Mouse (Mus musculus): ENCODE measurements around the gene Epp13. TPM values are rescaled to one million over a fixed set of nuclear protein-coding genes. Genes with fewer than 3 reads are reported as not detected.
"Not testable (repeated sequence)": the region's sequence is repeated elsewhere in the genome, so short reads cannot be mapped to it uniquely, and the experiment has no call there.

Epp13 gene
- polyA plus RNA-seq (2015; fragmentation: Nextera tagmentation; extraction: Ambion mirVana) = not detected in 2 replicates

DNA sequence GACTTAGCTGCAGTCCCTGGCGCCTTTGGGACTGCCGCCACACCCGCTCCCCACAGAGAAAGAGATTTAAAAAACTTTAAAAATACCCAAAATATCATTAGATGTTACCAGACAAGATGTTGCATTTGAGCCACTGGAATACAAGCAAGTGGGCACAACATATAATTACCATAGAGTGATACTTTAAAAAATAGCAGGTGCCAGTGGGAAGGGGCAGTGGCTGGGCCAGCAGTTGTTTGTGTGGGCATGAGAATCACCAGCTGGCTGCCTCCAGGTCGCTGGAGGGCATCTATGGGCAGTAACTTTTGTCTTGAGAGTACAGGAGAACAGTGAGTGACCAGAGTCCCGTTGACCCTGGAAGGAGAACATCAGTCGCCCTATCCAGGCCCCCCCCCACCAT is at the start of gene Epp13:
TSS of gene Epp13 (plus strand) at position 301 of the 400 bp plus-strand sequence.
- Histone ChIP-seq H3K36me3 (replicated peaks; ENCODE audit: insufficient read depth, low read length) (no peaks in the 10 kb centered on the region), H3K27ac (ENCODE audit: low read depth) (no peak within 1 kb of the TSS), H3K4me1 (ENCODE audit: insufficient read depth) (no peaks in the 10 kb centered on the region), H3K4me2 (ENCODE audit: low read depth, low read length) (no peak within 1 kb of the TSS), H3K9ac (replicated peaks) (no peak within 1 kb of the TSS), H3K27me3 (ENCODE audit: insufficient read depth, low read length) (no peaks in the 10 kb centered on the region), H3K4me3 (ENCODE audit: low read depth, low read length) (no peak within 1 kb of the TSS), H3K9me3 (ENCODE audit: low read length) (no peaks in the 10 kb centered on the region)
- TF ChIP-seq EP300 (IDR thresholded peaks at IDR 0.05; ENCODE audit: low read depth) = no peak
- ATAC-seq (no peak), DNase-seq (no peak)
- whole genome bisulfite sequencing (ENCODE audit: insufficient replicate concordance) = 82% methylated on average over 6 of the region's 6 CpGs

DNA sequence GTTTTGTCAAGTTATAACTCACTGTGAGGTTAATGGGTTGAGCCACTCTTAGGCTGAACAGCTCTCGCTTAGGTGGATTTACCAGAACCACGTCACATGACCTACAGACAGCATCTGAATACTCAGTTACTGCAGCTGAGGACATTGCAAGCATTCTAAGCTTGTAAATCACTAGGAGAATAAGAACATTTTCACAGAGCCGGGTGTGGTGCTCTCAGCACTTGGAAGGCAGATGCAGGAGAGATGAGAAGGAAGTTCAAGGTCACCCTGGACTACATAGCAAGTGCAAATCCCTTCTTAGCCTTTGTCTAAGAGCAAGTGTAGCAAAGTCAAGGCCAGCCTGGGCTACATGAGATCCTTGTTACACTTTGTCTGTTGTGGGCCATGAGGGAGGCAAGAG is 48.3 kb upstream of the Epp13 start:
- no peak for ATAC-seq

DNA sequence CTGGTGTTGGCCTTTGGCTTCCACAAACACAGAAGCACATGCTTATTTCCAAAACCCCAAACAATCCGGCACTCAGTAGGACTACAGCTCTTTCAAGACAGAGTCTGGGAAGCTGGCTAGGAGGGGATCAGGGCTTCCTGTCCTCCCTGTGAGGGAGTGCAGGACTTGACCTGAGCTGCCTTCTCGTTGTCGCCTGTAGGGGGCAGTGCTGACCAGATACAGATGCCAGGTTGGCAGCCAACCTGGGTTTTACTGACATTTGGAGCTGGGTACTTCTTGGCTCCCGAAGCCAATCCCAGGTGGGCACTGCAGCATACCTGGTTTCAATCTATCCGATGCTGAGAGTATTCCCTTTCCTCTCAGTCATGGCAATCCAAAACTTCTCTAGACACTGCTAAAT is 39.4 kb upstream of the Epp13 start:
- WGBS (ENCODE audit: insufficient replicate concordance) = 36% methylated on average over 5 of the region's 5 CpGs

More for the DNA sequence above, 48.3 kb upstream of the Epp13 start:
- H3K4me3 ChIP-seq (ENCODE audit: low read depth, low read length) = no peak overlapping the region
- no peaks in the 10 kb centered on the region for H3K36me3 ChIP-seq (replicated peaks; ENCODE audit: insufficient read depth, low read length)
- H3K9me3 ChIP-seq (ENCODE audit: low read length) = no peaks in the 10 kb centered on the region
- H3K9ac ChIP-seq (replicated peaks) = no peak overlapping the region
- H3K27me3 ChIP-seq (ENCODE audit: insufficient read depth, low read length) = no peaks in the 10 kb centered on the region
- WGBS (ENCODE audit: insufficient replicate concordance) = 64% methylated on average over 3 of the region's 3 CpGs
- no peak overlapping the region for H3K27ac ChIP-seq (ENCODE audit: low read depth)
- H3K4me2 ChIP-seq (ENCODE audit: low read depth, low read length) = no peak overlapping the region
- no peak for DNase-seq
- H3K4me1 ChIP-seq (ENCODE audit: insufficient read depth) = no peaks in the 10 kb centered on the region
- TF ChIP-seq CTCF (IDR thresholded peaks at IDR 0.05; ENCODE audit: low read depth) = no peak
- TF ChIP-seq EP300 (IDR thresholded peaks at IDR 0.05; ENCODE audit: low read depth) = no peak

DNA sequence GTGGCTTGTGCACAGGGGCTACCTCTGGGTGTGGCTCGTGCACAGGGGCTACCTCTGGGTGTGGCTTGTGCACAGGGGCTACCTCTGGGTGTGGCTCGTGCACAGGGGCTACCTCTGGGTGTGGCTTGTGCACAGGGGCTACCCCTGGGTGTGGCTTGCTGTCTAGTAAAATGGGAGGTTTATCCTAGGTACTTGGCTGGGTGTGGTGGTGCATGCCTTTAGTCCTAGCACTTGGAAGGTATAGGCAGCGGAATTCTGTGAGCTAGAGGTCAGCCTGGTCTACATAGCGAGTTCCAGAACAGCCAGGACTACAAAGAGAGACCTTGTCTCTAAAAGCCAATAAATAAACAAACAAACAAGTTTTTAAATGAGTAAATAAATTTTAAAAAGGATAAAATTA is 37.8 kb upstream of the Epp13 start:
- DNase-seq; ATAC-seq; H3K36me3 ChIP-seq (replicated peaks; ENCODE audit: insufficient read depth, low read length); H3K9me3 ChIP-seq (ENCODE audit: low read length); H3K4me1 ChIP-seq (ENCODE audit: insufficient read depth); H3K9ac ChIP-seq (replicated peaks); H3K4me2 ChIP-seq (ENCODE audit: low read depth, low read length); H3K4me3 ChIP-seq (ENCODE audit: low read depth, low read length); H3K27ac ChIP-seq (ENCODE audit: low read depth); H3K27me3 ChIP-seq (ENCODE audit: insufficient read depth, low read length): not testable (repeated sequence)
- WGBS (ENCODE audit: insufficient replicate concordance) = 72% methylated on average over 3 of the region's 4 CpGs

More for the DNA sequence above, 39.4 kb upstream of the Epp13 start:
- no peaks in the 10 kb centered on the region for H3K9me3 ChIP-seq (ENCODE audit: low read length)
- no peak overlapping the region for H3K4me3 ChIP-seq (ENCODE audit: low read depth, low read length)
- H3K27me3 ChIP-seq (ENCODE audit: insufficient read depth, low read length) = no peaks in the 10 kb centered on the region
- DNase-seq = peak; percentile 24
- no peak overlapping the region for H3K4me2 ChIP-seq (ENCODE audit: low read depth, low read length)
- H3K36me3 ChIP-seq (replicated peaks; ENCODE audit: insufficient read depth, low read length) = no peaks in the 10 kb centered on the region
- TF ChIP-seq EP300 (IDR thresholded peaks at IDR 0.05; ENCODE audit: low read depth) = no peak
- peak; percentile 50 for TF ChIP-seq CTCF (IDR thresholded peaks at IDR 0.05; ENCODE audit: low read depth)
- H3K27ac ChIP-seq (ENCODE audit: low read depth) = no peak overlapping the region
- no peaks in the 10 kb centered on the region for H3K4me1 ChIP-seq (ENCODE audit: insufficient read depth)
- no peak for ATAC-seq
- no peak overlapping the region for H3K9ac ChIP-seq (replicated peaks)

DNA sequence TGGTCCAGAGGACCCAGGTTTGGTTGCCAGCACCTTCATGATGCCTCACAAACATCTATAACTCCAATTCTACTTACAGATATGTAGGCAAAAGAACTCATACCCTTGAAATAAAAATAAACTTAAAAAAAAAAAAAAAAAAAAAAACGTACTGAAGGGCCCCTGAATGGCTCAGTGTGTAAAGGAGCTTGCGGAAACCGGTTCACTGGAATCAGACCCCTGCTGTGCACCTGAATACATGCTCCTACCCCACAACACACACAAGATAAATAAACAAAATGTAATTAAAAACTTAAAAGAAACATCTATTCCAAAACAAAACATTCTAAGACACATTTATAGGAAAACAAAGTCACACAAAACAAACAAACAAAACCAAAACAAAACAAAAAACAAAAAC is 32.4 kb upstream of the Epp13 start:
- Histone ChIP-seq H3K36me3 (replicated peaks; ENCODE audit: insufficient read depth, low read length) (no peaks in the 10 kb centered on the region), H3K4me2 (ENCODE audit: low read depth, low read length) (no peak overlapping the region), H3K9ac (replicated peaks) (no peak overlapping the region), H3K27ac (ENCODE audit: low read depth) (no peak overlapping the region), H3K9me3 (ENCODE audit: low read length) (no peaks in the 10 kb centered on the region), H3K27me3 (ENCODE audit: insufficient read depth, low read length) (no peaks in the 10 kb centered on the region), H3K4me3 (ENCODE audit: low read depth, low read length) (no peak overlapping the region), H3K4me1 (ENCODE audit: insufficient read depth) (no peaks in the 10 kb centered on the region)
- no peak for TF ChIP-seq EP300 (IDR thresholded peaks at IDR 0.05; ENCODE audit: low read depth)
- no peak for TF ChIP-seq CTCF (IDR thresholded peaks at IDR 0.05; ENCODE audit: low read depth)
- ATAC-seq = no peak
- WGBS (ENCODE audit: insufficient replicate concordance) = 43% methylated on average over 3 of the region's 3 CpGs
- no peak for DNase-seq

DNA sequence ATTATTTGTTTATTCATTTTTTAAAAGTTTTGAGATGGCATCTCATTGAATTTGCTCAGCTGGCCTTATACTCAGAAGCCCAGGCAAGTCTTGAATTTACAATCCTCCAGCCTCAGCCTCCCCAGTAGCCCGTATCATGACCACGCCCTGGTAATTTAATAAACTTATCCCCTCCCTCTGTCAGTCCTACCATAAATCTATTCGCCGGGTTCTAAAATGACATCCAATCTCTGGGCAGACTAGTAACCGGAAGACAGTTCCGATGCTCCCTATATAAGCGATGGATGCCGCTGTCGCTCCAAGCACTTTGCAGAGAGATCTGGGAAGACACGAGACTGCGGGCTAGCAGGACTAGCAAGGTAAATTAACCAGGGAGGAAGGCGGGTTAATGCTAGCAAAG is 30.5 kb upstream of the Epp13 start, which contains the start of gene Zscan5b:
TSS of gene Zscan5b (plus strand) at position 301 of the 400 bp plus-strand sequence.
- Histone ChIP-seq H3K27ac (ENCODE audit: low read depth) (no peak within 1 kb of the TSS), H3K4me2 (ENCODE audit: low read depth, low read length) (no peak within 1 kb of the TSS), H3K9ac (replicated peaks) (no peak within 1 kb of the TSS), H3K27me3 (ENCODE audit: insufficient read depth, low read length) (no peaks in the 10 kb centered on the region), H3K4me1 (ENCODE audit: insufficient read depth) (no peaks in the 10 kb centered on the region), H3K4me3 (ENCODE audit: low read depth, low read length) (no peak within 1 kb of the TSS), H3K9me3 (ENCODE audit: low read length) (no peaks in the 10 kb centered on the region), H3K36me3 (replicated peaks; ENCODE audit: insufficient read depth, low read length) (no peaks in the 10 kb centered on the region)
- no peak for ATAC-seq
- 82% methylated on average over 12 of the region's 12 CpGs for WGBS (ENCODE audit: insufficient replicate concordance)
- no peak for DNase-seq
- TF ChIP-seq EP300 (IDR thresholded peaks at IDR 0.05; ENCODE audit: low read depth) (no peak), CTCF (IDR thresholded peaks at IDR 0.05; ENCODE audit: low read depth) (no peak)

DNA sequence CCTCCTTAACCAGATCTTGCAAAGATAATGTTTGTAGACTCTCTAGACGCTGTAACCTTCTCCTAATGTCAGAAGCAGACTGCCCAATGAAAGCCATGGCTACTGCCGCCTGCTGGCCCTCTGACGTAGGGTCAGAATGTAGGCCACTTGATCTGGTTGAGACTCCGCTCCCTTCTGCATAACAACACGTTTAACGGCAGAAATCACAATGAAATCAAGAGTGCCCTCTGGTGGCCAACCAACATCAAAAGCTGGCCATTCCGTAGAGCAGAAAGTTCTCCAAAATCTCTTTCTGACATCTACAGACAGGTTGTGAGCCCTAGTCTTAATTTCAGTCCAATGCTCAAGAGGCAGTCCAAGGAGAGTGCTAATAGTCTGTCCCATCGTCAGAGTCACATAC is 24.0 kb upstream of the Epp13 start:
- not testable (repeated sequence) for H3K9ac ChIP-seq (replicated peaks); H3K36me3 ChIP-seq (replicated peaks; ENCODE audit: insufficient read depth, low read length); DNase-seq; H3K9me3 ChIP-seq (ENCODE audit: low read length); H3K4me1 ChIP-seq (ENCODE audit: insufficient read depth); H3K27me3 ChIP-seq (ENCODE audit: insufficient read depth, low read length); H3K4me2 ChIP-seq (ENCODE audit: low read depth, low read length); ATAC-seq; H3K27ac ChIP-seq (ENCODE audit: low read depth); H3K4me3 ChIP-seq (ENCODE audit: low read depth, low read length)
- WGBS (ENCODE audit: insufficient replicate concordance) = 53% methylated on average over 8 of the region's 8 CpGs

All from liver, postnatal 0 days (tissue).